Mouse (Mus musculus): Measurements from ENCODE around the gene Pemt. TPM values are rescaled to one million over a fixed set of nuclear protein-coding genes. Genes with fewer than 3 reads are reported as not detected.
"Not testable (repeated sequence)": the region's sequence is repeated elsewhere in the genome, so short reads cannot be mapped to it uniquely, and the experiment has no call there.

Gene Pemt
- total and polyA plus RNA-seq, 3 experiments: 8.4 to 12.5 (median 11.2) TPM

GRCm38 (mm10) chr11:59948401-59948767 lies 97.9 kb downstream of the Pemt start:
- DNase-seq: no peak

DNA sequence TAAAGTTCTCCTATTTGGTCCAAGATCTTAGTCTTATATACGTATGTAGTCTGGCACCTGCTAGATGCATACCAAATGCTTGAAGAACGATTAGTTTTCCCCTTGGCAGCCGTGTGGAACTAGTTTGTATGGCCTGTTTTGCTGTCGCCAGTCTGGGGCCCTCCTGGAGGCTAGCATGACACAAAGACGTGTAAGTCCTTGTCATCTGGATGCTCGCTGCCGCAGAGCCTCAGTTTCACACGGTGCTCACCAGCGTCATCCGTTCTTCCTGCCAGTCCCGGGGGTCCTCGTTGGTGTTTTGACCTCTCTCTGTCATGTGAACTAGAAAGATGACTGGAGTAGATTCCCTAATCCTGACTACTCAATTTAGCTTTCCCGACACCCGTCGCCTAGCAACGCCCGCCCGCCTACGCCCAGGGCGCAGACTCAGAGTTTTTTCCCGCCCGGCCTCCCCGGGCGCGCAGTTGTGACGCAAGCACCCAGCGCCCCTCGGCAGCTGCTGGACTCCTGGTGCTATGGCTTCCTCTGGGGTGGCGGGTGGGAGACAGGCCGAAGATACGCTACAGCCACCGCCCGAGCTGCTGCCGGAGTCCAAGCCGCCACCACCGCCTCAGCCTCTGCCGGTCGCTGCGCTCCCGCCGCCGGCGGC lies 98.4 kb downstream of the Pemt start, which contains the start of gene Med9:
TSS of gene Med9 (plus strand) at position 455 of the 649 bp plus-strand sequence.
- DNase-seq: peak; percentile 97

DNA sequence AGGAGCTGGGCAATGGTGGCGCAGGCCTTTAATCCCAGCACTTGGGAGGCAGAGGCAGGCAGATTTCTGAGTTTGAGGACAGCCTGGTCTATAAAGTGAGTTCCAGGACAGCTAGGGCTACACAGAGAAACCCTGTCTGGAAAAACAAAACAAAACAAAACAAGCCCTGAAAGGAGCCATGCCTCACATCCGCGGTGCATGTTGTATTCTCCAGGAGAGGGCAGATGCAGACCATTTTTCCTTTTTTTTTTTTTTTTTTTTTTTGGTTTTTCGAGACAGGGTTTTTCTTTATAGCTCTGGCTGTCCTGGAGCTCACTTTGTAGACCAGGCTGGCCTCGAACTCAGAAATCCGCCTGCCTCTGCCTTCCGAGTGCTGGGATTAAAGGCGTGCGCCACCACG lies 101.4 kb downstream of the Pemt start:
- DNase-seq: not testable (repeated sequence)

GRCm38 (mm10) chr11:59941391-59941790 lies 104.9 kb downstream of the Pemt start:
- DNase-seq: peak; percentile 81

- DNase-seq: no peak
Measured at GRCm38 (mm10) chr11:59940645-59941044, 105.6 kb downstream of the Pemt start.

GRCm38 (mm10) chr11:59939821-59940220 lies 106.5 kb downstream of the Pemt start:
- DNase-seq: no peak

DNA sequence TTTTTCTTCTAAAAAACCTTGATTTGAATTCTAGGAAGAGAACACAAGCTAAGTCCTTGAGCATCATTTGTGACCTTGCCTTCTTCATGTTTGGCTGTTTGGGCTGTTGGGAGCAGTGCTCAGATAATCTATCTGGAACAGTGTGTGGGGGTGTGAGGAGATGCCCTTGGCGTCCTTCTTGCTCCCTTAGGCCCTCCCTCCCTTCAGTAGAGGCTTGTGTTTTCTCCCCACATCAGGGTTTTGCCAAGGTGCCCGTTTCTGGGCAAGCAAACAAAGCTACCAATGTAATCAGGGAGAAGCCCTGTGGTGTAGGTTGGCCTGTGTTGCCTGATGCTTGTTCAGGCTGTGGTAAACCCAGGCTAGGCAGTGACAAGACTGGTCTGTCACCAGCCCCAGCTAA lies 108.7 kb downstream of the Pemt start:
- DNase-seq: peak; percentile 67

- peak; percentile 45 for DNase-seq
Measured at GRCm38 (mm10) chr11:59937023-59937422, 109.3 kb downstream of the Pemt start.

GRCm38 (mm10) chr11:59933943-59934342 lies 112.3 kb downstream of the Pemt start:
- peak; percentile 43 for DNase-seq

DNA sequence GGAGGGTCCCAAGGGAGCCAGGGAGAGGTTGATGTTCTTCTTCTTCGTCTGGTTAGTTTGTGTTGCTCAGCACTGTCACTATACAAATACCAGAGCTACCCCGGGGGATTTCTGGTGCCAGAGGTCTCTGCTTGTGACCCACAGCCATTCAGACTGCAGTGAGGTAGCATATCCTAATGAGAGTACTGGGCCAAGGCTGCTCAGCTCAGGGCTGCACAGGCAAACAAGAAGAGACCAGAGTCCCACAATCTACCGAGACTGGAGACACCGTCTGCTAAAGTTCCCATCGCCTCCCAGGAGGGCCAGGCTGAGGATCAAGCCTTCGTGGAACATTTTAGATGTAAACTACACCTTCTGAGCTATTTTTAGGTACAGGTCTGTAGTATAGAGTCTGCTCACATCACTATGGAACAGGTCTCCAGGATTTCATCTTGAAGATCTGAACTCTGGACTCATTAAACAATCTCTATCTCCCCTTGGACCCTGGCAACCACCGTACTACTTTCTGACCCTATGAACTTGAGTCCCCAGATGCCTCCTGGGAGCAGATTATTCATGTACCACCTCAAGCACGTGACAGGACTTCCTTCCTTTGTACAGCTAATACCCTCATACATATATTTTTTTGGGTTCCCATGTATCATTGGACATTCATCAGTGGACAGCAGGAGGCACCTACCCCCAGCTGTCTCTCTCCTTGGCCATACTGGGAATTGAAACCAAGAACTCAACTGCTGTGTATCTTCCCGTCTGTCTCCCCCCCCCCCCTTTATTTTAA lies 113.5 kb downstream of the Pemt start:
- DNase-seq: no peak

DNA sequence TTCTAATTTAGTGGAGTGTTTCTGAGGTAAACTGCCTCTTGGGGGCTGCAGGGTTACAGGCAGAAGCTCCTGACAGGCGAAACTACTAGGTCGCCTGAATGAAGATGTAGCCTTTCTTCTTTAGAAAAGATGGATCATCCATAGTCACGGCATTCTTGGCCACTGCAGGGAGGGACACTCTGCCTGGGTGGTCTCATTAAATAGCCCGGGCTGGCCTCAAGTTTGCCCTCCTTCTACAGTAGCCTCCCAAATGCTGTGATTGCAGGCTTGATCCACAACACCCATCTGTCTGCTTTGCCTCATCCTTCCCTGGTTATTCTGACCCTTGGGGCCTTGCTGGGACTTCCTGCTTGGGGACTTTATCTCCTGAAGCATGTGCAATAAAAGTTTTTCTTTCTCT lies 116.3 kb downstream of the Pemt start:
- DNase-seq: no peak

- no peak for DNase-seq
Measured at GRCm38 (mm10) chr11:59921265-59921664, 125.0 kb downstream of the Pemt start.

Other genes with a start within 250 kb of the Pemt start
- 10 to 100 TPM; 45.1 to 88.0 TPM for gene Flcn, start 236.5 kb downstream of the Pemt start, total RNA-seq (2021)
- gene Flcn, start 236.5 kb downstream of the Pemt start, polyA plus RNA-seq (2012; rRNA removed): 71.5 and 72.1 TPM in 2 replicates
- gene Nt5m, start 207.0 kb downstream of the Pemt start, total RNA-seq (2021): 10 to 100 TPM; 27.2 to 33.0 TPM
- 48.2 and 51.1 TPM in 2 replicates for gene Nt5m, start 207.0 kb downstream of the Pemt start, polyA plus RNA-seq (2012; rRNA removed)
- gene Cops3, start 206.7 kb downstream of the Pemt start, total RNA-seq (2021): 100 to 1,000 TPM in 1 of 2 experiments, 10 to 100 TPM in 1; 91.3 to 109 TPM
- gene Cops3, start 206.7 kb downstream of the Pemt start, polyA plus RNA-seq (2012; rRNA removed): 16.7 and 18.2 TPM in 2 replicates
- gene Med9, start 98.3 kb downstream of the Pemt start, total RNA-seq (2021): 10 to 100 TPM; 23.4 to 32.5 TPM
- gene Med9, start 98.3 kb downstream of the Pemt start, polyA plus RNA-seq (2012; rRNA removed): 42.9 and 47.6 TPM in 2 replicates
- gene Rasd1, start 81.5 kb downstream of the Pemt start, total RNA-seq (2021): 10 to 100 TPM; 20.7 to 43.3 TPM
- 24.8 and 31.6 TPM in 2 replicates for gene Rasd1, start 81.5 kb downstream of the Pemt start, polyA plus RNA-seq (2012; rRNA removed)
- gene Rai1, start 58.5 kb upstream of the Pemt start, total RNA-seq (2021): 10 to 100 TPM; 41.4 to 46.7 TPM
- gene Rai1, start 58.5 kb upstream of the Pemt start, polyA plus RNA-seq (2012; rRNA removed): 72.1 and 82.5 TPM in 2 replicates
- gene Srebf1, start 176.1 kb upstream of the Pemt start, total RNA-seq (2021): 100 to 1,000 TPM; 201 to 250 TPM
- 661 and 745 TPM in 2 replicates for gene Srebf1, start 176.1 kb upstream of the Pemt start, polyA plus RNA-seq (2012; rRNA removed)

Data from adrenal gland, adult 2 months (tissue).